Mouse (Mus musculus): ENCODE results near the gene Ssh1.

GRCm38 (mm10) chr5:113950133-113950532 is 43.6 kb downstream of the Ssh1 start:
- TF ChIP-seq CTCF (conservative IDR thresholded peaks at IDR 0.05 in 1 of 2, IDR thresholded peaks at IDR 0.05 in 1 of 2; ENCODE audit: low read depth in 2 of 2, low read length in 2 of 2) = no peak
- TF ChIP-seq TCF12 (IDR thresholded peaks at IDR 0.05; ENCODE audit: low read depth, low read length) = no peak

Data from CH12.LX (cell line).